19 mouse cellular contexts compared by ENCODE assay signal in the genomic region with DNA sequence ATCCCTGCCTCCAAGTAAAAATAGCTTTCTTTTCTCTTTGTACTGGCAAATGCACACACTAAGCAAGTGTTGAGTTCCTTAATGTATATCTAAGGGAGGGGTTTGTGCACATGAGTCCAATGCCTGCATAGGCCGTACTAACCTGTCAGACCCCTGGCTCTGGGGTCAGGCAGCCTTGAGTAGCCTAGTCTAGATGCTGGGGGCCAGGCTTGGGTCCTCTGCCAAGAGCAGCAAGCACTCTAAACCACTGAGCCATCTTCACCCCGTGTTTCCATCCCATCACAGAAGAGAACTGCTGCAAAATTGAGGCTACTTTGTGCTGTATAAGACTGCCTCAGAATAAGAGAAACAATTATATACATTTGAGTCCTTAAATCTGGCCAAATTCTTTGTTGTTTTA.
"Had no signal": no experiment of that assay in that cellular context is flagged by ENCODE, and none has a peak within 500 bp of the region (broad histone marks: within the 10 kb centered on the region; RNA-seq: fewer than 3 reads in every experiment).

No protein-coding gene starts in this region.

- H3K9ac ChIP-seq: limb, embryonic 12.5 days; limb, embryonic 13.5 days; limb, embryonic 15.5 days; liver, embryonic 12.5 days; liver, embryonic 13.5 days; liver, embryonic 14.5 days; liver, embryonic 15.5 days; liver, postnatal 0 days; lung, embryonic 14.5 days; lung, embryonic 15.5 days; midbrain, embryonic 12.5 days; midbrain, embryonic 13.5 days; midbrain, embryonic 15.5 days had no signal

- H3K27me3 ChIP-seq: limb, embryonic 12.5 days; limb, embryonic 13.5 days; limb, embryonic 15.5 days; liver, embryonic 12.5 days; liver, embryonic 13.5 days; liver, embryonic 15.5 days; lung, embryonic 15.5 days; megakaryocyte, embryonic 14.5 days; midbrain, embryonic 12.5 days; midbrain, embryonic 13.5 days; midbrain, embryonic 15.5 days; neural tube, embryonic 12.5 days had no signal

- H3K27ac ChIP-seq: limb, embryonic 10.5 days; limb, embryonic 12.5 days; limb, embryonic 13.5 days; limb, embryonic 15.5 days; liver, embryonic 12.5 days; liver, embryonic 13.5 days; liver, embryonic 14.5 days; liver, embryonic 15.5 days; lung, embryonic 15.5 days; macrophage; midbrain, embryonic 10.5 days; midbrain, embryonic 12.5 days; midbrain, embryonic 13.5 days; midbrain, embryonic 15.5 days; neural tube, embryonic 12.5 days had no signal

- H3K4me3 ChIP-seq: limb, embryonic 12.5 days; limb, embryonic 13.5 days; limb, embryonic 15.5 days; liver, embryonic 12.5 days; liver, embryonic 13.5 days; liver, embryonic 15.5 days; lung, embryonic 15.5 days; megakaryocyte, embryonic 14.5 days; midbrain, embryonic 10.5 days; midbrain, embryonic 12.5 days; midbrain, embryonic 13.5 days; midbrain, embryonic 15.5 days; myocyte; neural tube, embryonic 12.5 days had no signal

- H3K4me1 ChIP-seq: midbrain, embryonic 10.5 days; midbrain, embryonic 12.5 days; neural tube, embryonic 12.5 days had no signal
